Mouse (Mus musculus) hindbrain, embryonic 12.5 days (tissue): ENCODE measurements around the gene Rpl35. TPM values are rescaled to one million over a fixed set of nuclear protein-coding genes. Genes with fewer than 3 reads are reported as not detected.

ENCODE experiments used
- ATAC-seq: fragments of 200-750 bp; cut with Nextera tagmentation; 2 replicates; pipeline ENCODE4 v1.8.0; 2017; ENCODE audit warnings: moderate TSS enrichment; ENCODE audit not compliant: low FRiP score
- H3K27ac ChIP-seq: fragments of 300-500 bp; sonication (generic); 2 replicates; pipeline ENCODE4 v1.5.1; 2016; ENCODE audit warnings: mild to moderate bottlenecking
- H3K27me3 ChIP-seq: fragments of 300-500 bp; sonication (generic); 2 replicates; pipeline ENCODE4 v1.6.1; 2016; ENCODE audit warnings: mild to moderate bottlenecking
- H3K36me3 ChIP-seq: fragments of 300-500 bp; sonication (generic); 2 replicates; pipeline ENCODE4 v1.6.1; 2016; ENCODE audit warnings: mild to moderate bottlenecking
- H3K4me1 ChIP-seq: fragments of 300-500 bp; sonication (generic); 2 replicates; pipeline ENCODE4 v1.6.1; 2016
- H3K4me2 ChIP-seq: fragments of 300-500 bp; sonication (generic); replicated peaks from 2 replicates; pipeline ENCODE4 v1.6.1; 2016; ENCODE audit warnings: mild to moderate bottlenecking
- H3K4me3 ChIP-seq: fragments of 300-500 bp; sonication (generic); 2 replicates; pipeline ENCODE4 v1.5.1; 2016; ENCODE audit warnings: mild to moderate bottlenecking
- H3K9ac ChIP-seq: fragments of 300-500 bp; sonication (generic); 2 replicates; pipeline ENCODE4 v1.6.1; 2016; ENCODE audit warnings: mild to moderate bottlenecking, moderate library complexity
- H3K9me3 ChIP-seq: fragments of 300-500 bp; sonication (generic); replicated peaks from 2 replicates; pipeline ENCODE4 v1.6.1; 2016; ENCODE audit warnings: mild to moderate bottlenecking
- WGBS: fragments of 180-500 bp; shearing (Covaris S2); methylation state at CpG from one replicate; pipeline ENCODE4 v1.1.7; 2016; 5-methylcytosine and 5-hydroxymethylcytosine counted together
- polyA plus RNA-seq: library from polyadenylated mRNA; unstranded; fragments of >200 nt; fragmentation: Nextera tagmentation; extraction: Ambion mirVana; gene quantifications from 2 replicates; pipeline ENCODE4 v1.2.1, GENCODE M21; 2016

Rpl35 gene
- polyA plus RNA-seq, 1 experiment from 2014 or later: 939 TPM

DNA sequence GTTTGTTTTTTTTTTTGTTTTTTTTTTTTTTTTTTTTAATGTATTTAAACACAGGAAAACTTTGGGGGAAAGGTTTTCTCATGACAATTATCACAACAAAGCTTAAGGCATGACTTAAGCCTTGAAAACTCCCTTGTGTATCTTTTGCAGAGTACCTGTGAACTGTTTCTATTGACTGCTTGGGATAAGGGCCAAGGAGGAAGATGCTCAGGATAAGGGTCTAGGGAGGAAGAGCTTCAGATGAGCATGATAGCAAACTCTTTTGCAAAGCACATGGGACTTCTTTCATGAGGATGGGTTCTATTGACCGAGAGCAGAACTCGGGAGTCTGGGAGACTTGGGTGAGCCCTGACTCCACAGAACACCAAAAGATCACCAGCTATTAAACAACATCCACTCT is 35.8 kb downstream of the Rpl35 start:
- Histone ChIP-seq H3K36me3 (no peaks in the 10 kb centered on the region), H3K27ac (no peak overlapping the region), H3K4me2 (no peak overlapping the region), H3K4me3 (no peak overlapping the region), H3K9me3 (no peaks in the 10 kb centered on the region), H3K4me1 (no peaks in the 10 kb centered on the region), H3K27me3 (no peaks in the 10 kb centered on the region), H3K9ac (no peak overlapping the region)
- whole genome bisulfite sequencing: 97% methylated on average over 2 of the region's 2 CpGs
- no peak for ATAC-seq

- peak; percentile 48; the same call in 1 of the 2 replicates for ATAC-seq
- H3K9ac ChIP-seq: no peak overlapping the region
- H3K4me1 ChIP-seq: no peaks in the 10 kb centered on the region
- H3K36me3 ChIP-seq: no peaks in the 10 kb centered on the region
- no peaks in the 10 kb centered on the region for H3K27me3 ChIP-seq
- no peak overlapping the region for H3K27ac ChIP-seq
- H3K4me2 ChIP-seq: no peak overlapping the region
- no peak overlapping the region for H3K4me3 ChIP-seq
- no peaks in the 10 kb centered on the region for H3K9me3 ChIP-seq
- 32% methylated on average over 4 of the region's 4 CpGs for WGBS
These were observed 41.2 kb downstream of the Rpl35 start for GRCm38 (mm10) chr2:38964198-38964597.

DNA sequence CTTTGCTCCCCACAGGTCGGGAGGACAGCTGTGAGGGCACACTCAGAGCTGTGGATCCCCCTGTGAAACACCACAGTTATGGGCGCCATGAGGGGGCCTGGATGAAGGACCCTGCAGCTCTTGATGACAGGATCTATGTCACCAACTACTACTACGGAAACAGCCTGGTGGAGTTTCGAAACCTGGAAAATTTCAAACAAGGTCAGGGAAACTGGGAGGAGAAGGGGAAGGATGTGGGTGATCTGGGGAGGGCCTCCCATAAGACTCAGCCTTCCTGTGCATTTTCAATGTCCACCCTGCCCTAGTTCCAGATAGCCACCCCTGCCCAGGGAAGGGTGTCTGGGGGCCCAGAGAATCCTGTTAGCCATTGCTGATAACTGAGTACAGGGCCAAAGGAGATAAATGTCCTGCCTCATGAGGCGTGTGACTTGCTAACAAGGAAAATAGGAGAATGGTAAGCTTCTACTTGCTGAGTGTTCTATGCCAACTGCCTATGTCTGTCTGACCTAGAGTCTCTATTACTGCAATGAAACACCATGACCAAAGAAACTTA is 47.7 kb downstream of the Rpl35 start:
- no peak overlapping the region for H3K4me2 ChIP-seq
- no peaks in the 10 kb centered on the region for H3K9me3 ChIP-seq
- no peak overlapping the region for H3K9ac ChIP-seq
- no peak overlapping the region for H3K27ac ChIP-seq
- H3K4me3 ChIP-seq: no peak overlapping the region
- no peaks in the 10 kb centered on the region for H3K4me1 ChIP-seq
- WGBS: 82% methylated on average over 5 of the region's 5 CpGs
- no peaks in the 10 kb centered on the region for H3K36me3 ChIP-seq
- no peaks in the 10 kb centered on the region for H3K27me3 ChIP-seq
- no peak for ATAC-seq

DNA sequence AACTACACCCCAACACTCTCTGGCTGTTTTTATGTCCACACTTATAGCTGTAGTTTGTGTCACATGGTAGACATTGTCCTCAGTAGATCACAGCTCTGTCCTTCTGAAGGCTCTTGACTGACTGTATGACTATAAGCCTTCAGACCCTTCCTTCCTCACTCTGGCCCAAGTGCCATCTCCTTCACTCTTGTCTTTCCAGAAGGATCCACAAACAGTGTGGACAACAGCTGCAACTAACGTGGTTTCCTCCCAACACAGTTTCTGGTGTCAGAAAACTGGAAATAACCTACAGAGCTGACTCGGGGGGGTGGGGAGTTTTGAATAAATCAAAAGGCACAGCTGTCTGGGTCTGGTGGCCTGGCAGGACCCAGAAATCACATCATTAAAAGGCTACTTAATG is 49.4 kb downstream of the Rpl35 start:
- Histone ChIP-seq H3K36me3 (no peaks in the 10 kb centered on the region), H3K27ac (no peak overlapping the region), H3K4me3 (no peak overlapping the region), H3K9me3 (no peaks in the 10 kb centered on the region), H3K27me3 (no peaks in the 10 kb centered on the region), H3K9ac (no peak overlapping the region), H3K4me1 (no peaks in the 10 kb centered on the region), H3K4me2 (no peak overlapping the region)
- 75% methylated on average over 2 of the region's 2 CpGs for WGBS
- no peak for ATAC-seq

DNA sequence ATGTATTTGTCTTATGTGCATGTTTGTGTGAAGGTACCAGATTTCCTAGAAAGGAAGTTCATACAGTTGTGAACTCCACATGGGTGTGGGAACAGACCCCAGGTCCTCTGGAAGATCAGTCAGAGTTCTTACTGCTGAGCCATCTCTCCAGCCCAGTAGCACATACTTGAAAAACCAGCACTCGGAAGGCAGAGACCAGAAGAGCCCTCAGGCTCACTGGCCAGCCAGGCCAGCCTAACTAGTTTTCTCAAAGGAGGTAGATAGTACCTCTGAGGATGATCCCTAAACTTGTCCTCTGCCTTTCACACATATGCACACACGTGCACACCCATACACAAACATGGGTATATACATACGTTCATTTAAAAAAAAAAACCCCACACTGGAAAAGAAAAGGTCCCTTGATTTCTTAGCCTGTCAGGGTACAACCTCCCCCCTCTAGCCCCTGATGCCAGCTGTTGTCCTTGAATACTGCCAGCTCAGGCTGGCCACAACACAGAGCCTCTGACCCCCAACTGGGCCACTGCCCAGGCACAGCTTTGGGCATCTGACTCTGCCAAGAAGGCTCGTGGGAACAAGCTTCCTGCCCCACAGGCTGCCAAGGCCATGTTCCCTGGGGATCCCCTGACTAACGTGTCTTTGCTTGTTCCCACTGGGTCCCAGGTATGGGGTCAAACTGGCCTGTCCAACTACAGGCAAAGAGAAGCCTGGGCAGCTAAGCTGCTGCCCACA is 52.1 kb downstream of the Rpl35 start:
- no peak for ATAC-seq
- WGBS: 69% methylated on average over 5 of the region's 5 CpGs
- no peak overlapping the region for H3K27ac ChIP-seq

More for the DNA sequence above, 52.1 kb downstream of the Rpl35 start:
- Histone ChIP-seq H3K9ac (no peak overlapping the region), H3K27me3 (no peaks in the 10 kb centered on the region), H3K4me3 (no peak overlapping the region), H3K4me1 (no peaks in the 10 kb centered on the region), H3K9me3 (no peaks in the 10 kb centered on the region), H3K36me3 (no peaks in the 10 kb centered on the region), H3K4me2 (no peak overlapping the region)

Other genes with a start within 250 kb of the Rpl35 start
- 3.1 and 3.8 TPM in 2 replicates for gene Nr6a1, start 77.9 kb downstream of the Rpl35 start, polyA plus RNA-seq
- 4.9 and 5.7 TPM in 2 replicates for gene Olfml2a, start 73.6 kb downstream of the Rpl35 start, polyA plus RNA-seq
- gene Wdr38, start 8.1 kb downstream of the Rpl35 start, polyA plus RNA-seq: 2.1 and 2.2 TPM in 2 replicates
- 127 and 129 TPM in 2 replicates for gene Arpc5l, start 276 bp downstream of the Rpl35 start, polyA plus RNA-seq
- 35.1 and 39.0 TPM in 2 replicates for gene Golga1, start 59.9 kb upstream of the Rpl35 start, polyA plus RNA-seq
- 18.7 and 18.9 TPM in 2 replicates for gene Scai, start 185.1 kb upstream of the Rpl35 start, polyA plus RNA-seq
- 80.7 and 87.9 TPM in 2 replicates for gene Ppp6c, start 220.8 kb upstream of the Rpl35 start, polyA plus RNA-seq